Mouse (Mus musculus) natural killer cell, adult 2 months (primary cell): ENCODE results near the gene Vegfd.
A peak's percentile ranks its signal among the peaks of the same experiment; 100 is the strongest.

Experiments used
- DNase-seq, 2 experiments: peaks; one replicate each; pipeline ENCODE4 v3.0.0; 2022; ENCODE audit warnings: low spot score in 2 of 2

The Vegfd gene

GRCm38 (mm10) chrX:164373081-164373480, at the start of gene Vegfd:
Vegfd (plus strand) TSS chrX:164373378.
- DNase-seq = no peak

GRCm38 (mm10) chrX:164323391-164323913, 49.7 kb upstream of the Vegfd start:
- no peak for DNase-seq

DNA sequence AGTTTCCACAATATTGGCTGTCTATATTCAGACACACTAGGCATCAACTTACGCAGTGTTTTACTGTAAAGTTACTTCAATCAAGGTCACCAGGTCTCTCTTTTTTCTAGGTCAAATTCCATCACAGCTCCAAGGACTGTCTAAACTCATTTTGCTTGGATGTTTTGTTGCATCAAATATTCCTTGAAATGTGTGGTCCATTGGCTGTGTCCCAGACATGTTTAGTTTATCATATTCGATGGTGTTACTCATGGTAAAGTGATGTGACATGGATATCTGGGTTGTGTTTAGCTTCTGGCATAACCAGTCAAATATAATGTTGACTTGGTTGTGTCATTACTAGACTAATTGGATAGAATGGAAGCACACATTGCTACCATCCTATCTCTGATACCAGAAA, 42.8 kb upstream of the Vegfd start:
- DNase-seq = no peak

DNA sequence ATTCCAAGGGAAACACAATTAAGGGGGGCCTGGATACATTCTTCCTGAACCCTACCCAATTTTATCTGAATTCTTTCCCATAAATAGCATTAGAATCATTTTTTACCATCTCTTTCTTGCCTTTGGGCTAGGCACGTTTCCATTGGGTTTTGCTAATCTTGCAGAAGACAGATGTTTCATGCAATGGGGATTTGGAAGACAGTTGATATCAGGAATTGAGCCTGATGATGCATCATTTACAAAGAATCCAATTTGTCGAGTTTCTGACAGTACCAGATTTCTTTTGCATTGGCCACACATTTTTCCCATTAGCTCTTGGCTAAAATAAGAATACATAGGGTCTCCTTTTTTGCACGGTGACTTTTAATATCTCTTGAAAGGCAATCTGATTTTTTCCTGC, 42.4 kb upstream of the Vegfd start:
- DNase-seq = no peak

- DNase-seq = no peak
Observed at GRCm38 (mm10) chrX:164338591-164338990, 34.6 kb upstream of the Vegfd start.

- DNase-seq = no peak
Observed at GRCm38 (mm10) chrX:164345359-164345938, 27.7 kb upstream of the Vegfd start.

DNA sequence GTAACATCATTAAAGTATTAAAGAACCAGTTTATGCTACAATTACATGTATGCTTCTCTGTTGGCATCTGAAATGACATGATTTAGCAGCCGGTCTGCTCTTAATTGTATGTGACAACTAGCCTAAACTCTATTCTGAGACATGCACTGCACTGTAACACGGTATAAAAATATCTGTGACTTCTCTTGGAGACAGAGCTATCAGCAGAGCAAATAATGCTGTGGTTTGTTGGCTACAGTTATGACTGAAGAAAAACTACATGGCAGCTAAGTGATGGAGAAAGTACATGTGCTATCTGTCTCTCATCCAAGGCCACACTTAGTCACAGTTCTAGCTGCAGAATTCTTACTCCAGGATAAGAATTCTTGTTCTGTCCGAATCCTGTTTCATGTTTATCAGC, 24.2 kb upstream of the Vegfd start:
- DNase-seq = no peak

DNA sequence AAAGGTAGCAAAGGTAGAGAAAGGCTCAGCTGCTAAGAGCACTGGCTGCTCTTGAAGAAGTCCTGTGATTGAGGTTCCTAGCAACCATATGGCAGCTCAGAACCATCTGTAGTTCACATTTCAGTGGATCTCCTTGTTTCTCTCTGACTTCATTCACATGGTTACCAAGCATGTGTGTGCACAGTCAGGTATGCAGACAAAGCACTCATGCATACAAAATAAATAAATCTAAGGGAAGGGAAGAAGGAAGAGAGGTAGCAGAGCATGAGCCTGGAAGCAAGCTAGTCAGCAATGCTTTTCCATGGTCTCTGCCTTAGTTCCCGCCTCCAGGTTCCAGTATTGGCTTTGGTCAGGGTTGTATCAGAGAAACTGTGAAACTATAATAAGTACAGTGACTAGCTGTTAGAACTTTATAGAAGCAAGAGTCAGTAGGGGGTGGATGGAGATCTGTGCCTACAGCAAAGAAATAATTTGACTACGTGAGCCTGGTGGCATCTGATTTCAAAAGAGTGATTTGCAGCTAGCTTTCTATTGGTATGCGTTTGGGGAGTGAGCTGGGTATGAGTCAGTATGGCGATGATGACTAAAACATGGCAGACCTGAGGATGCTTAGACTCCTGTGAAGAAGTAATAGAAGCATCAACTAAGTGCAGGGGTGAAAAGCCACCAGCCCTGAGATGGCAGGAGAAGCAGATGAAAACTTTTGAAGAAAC, 7.9 kb upstream of the Vegfd start:
- DNase-seq = no peak

DNA sequence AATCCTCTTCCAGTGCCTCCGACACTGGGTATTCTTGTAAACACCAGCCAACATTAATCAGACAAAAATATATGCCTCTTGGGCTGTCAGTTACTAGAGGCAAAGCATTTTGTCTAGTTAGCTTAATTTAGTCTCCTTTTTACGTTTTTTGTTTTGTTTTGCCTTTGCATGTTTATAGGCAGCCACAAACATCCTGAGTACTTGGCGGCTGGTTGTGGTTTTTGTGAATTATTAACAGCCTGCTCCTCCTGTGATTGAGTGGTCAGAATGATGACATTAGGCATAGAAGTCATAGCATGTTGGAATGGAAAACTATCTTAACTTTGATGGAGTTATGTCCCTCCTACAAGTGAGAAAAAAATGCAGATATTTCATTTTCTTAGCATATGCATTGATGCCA, 2.6 kb upstream of the Vegfd start:
- no peak for DNase-seq

DNA sequence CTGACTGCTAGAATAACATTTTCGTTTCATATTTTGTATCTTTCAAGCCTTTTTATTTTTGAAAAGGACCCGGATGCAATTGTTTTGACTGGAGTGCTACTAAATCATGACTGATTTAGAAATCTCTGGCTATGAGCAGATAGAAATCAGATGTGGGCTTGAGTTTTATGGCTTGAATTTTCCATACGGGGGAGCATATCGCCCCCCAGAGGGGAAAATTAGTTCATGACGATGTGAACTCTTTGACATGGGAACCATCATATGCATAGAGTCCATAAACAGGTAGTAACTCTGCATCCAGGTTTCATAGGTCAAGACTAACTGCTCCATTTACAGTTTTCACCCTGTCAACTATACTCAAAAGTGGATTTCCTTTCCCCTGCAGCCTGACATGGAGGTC, 1.4 kb downstream of the Vegfd start:
- DNase-seq = peak; percentile 5 to 14

DNA sequence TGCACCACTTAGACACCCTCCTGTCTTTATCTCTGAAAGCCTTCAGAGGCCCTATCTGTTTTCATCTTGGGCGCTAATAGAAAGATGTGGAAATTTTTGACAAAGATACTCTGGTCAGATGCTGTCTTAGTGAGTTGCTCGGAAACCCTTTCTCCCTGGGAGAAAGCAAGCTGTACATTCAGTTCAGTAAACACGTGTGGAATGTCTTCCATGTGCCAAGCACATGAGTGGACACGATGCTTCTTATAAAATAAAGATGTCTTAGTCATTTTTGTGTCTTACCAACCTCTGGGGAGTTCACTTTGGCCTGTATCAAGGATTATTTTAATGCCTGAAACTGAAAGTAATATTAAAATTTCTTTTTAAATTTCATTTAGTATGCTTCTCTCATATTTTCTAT, 6.5 kb downstream of the Vegfd start:
- DNase-seq = no peak

GRCm38 (mm10) chrX:164381618-164382408, 8.6 kb downstream of the Vegfd start:
- DNase-seq = peak; percentile 60 to 63

GRCm38 (mm10) chrX:164394091-164394490, 20.9 kb downstream of the Vegfd start:
- no peak for DNase-seq

DNA sequence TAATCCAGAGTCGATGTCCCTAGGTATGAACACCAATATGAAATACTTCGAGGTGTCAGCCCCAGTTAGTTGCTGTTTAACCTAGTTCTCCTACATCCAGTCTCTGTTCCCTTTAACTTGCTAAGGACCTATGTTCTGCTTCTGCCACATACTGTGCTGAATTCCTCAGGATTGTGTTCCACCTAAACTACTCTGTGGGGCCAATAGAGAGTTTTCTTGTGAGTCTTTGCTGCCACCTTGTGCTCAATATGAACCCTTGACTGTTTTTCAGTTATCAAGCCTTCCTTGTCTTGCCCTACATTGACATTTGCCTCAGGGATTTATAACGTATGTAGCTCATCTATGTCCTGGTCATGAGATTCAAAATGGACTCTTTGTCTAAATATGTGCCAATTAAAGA, 25.3 kb downstream of the Vegfd start:
- DNase-seq = no peak

GRCm38 (mm10) chrX:164405080-164405649, 32.0 kb downstream of the Vegfd start:
- DNase-seq = no peak

- peak in 1 of 2 experiments; percentile 1 for DNase-seq
Observed at GRCm38 (mm10) chrX:164406133-164407022, 33.2 kb downstream of the Vegfd start.

GRCm38 (mm10) chrX:164408301-164408927, 35.2 kb downstream of the Vegfd start:
- DNase-seq = no peak

DNA sequence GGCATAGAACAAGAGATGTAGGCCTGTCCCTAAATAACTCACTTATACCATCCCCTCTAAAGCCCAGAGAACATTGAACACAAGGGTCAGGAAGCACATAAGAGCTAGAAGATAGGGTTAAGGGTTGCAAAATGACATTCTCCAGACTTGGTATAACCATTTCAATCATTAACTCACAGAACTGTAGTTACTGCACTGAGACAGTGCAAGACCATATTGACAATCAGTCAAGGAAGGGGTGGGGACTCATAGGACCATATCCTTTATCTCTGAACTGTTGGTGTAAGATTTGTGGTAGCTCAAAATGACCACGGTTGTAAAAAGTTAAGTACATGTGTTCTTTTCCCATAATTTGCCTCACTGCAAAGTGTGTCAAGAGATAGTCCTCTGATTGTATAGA, 37.4 kb downstream of the Vegfd start:
- DNase-seq = no peak

DNA sequence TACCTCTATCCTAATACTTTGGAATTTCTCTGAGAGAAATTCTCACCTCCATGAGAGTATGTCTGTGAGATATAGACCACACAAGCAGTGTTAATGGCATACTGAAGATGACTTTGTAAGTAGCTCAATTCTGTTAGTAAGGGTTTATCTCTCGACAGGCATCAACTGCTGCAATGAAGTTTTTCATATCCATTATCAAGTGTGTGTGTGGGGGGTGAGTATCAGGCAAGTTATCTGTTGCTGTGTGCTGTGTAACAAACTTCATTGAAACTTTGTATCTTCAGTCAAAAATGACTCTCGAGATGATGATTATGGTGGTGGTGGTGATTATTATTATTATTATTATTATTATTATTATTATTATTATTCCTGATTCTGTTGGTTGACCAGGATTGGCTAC, 43.6 kb downstream of the Vegfd start:
- DNase-seq = no peak

GRCm38 (mm10) chrX:164418008-164418407, 44.8 kb downstream of the Vegfd start:
- no peak for DNase-seq

GRCm38 (mm10) chrX:164419471-164419939, 46.3 kb downstream of the Vegfd start, which contains the start of gene Piga:
Piga (plus strand) TSS chrX:164419787.
- DNase-seq = peak; percentile 89 to 92
